Mouse (Mus musculus) ES-E14 (cell line): Measurements from ENCODE around the gene Sepsecs. TPM values are rescaled to one million over a fixed set of nuclear protein-coding genes. Genes with fewer than 3 reads are reported as not detected.

Experiments used
- DNase-seq: peaks from one replicate; pipeline ENCODE4 v3.0.0-alpha.2; 2013; ENCODE audit warnings: low read depth, low spot score
- H3K27ac ChIP-seq: 2 replicates; pipeline ENCODE4 v1.5.1; 2012; ENCODE audit warnings: low read depth, mild to moderate bottlenecking, low read length, moderate library complexity, mixed read lengths; ENCODE audit not compliant: poor library complexity, insufficient read depth, severe bottlenecking
- H3K36me3 ChIP-seq: 2 replicates; pipeline ENCODE4 v1.6.1; 2012; ENCODE audit warnings: mild to moderate bottlenecking, low read length, moderate library complexity, mixed read lengths; ENCODE audit not compliant: control insufficient read depth, poor library complexity, insufficient read depth, severe bottlenecking
- H3K4me1 ChIP-seq, 2 experiments: fragments of 150-350 bp in 1 of 2; sonication (generic) in 1 of 2; 2 replicates each; pipeline ENCODE4 v1.6.1; 2012; ENCODE audit warnings: low read length in 2 of 2, mild to moderate bottlenecking in 1 of 2, mixed read lengths in 1 of 2; ENCODE audit not compliant: control insufficient read depth in 2 of 2, insufficient read depth in 2 of 2, poor library complexity in 1 of 2
- H3K4me3 ChIP-seq, 2 experiments: fragments of 150-350 bp in 1 of 2; sonication (generic) in 1 of 2; 2 replicates each; pipeline ENCODE4 v1.5.1; 2012; ENCODE audit warnings: low read length in 2 of 2, low read depth in 1 of 2, mild to moderate bottlenecking in 1 of 2, mixed read lengths in 1 of 2; ENCODE audit not compliant: insufficient read depth in 1 of 2, poor library complexity in 1 of 2, severe bottlenecking in 1 of 2
- H3K9ac ChIP-seq: 2 replicates; pipeline ENCODE4 v1.6.1; 2012; ENCODE audit warnings: low read depth, mild to moderate bottlenecking, low read length, mixed read lengths; ENCODE audit not compliant: poor library complexity, insufficient read depth, severe bottlenecking
- H3K9me3 ChIP-seq: fragments of 150-350 bp; sonication (generic); 2 replicates; pipeline ENCODE4 v1.6.1; 2012; ENCODE audit warnings: low read depth, mild to moderate bottlenecking, low read length; ENCODE audit not compliant: control insufficient read depth, insufficient read depth
- CHD2 ChIP-seq: IDR thresholded peaks from 2 replicates; pipeline ENCODE4 v1.6.1; 2014; ENCODE audit warnings: mild to moderate bottlenecking, low read depth, low read length, inconsistent platforms
- HCFC1 ChIP-seq: IDR thresholded peaks from 2 replicates; pipeline ENCODE4 v1.6.1; 2012; ENCODE audit warnings: low read length, inconsistent platforms, borderline replicate concordance; ENCODE audit not compliant: insufficient read depth
- MAFK ChIP-seq: IDR thresholded peaks from 2 replicates; pipeline ENCODE4 v1.6.1; 2014; ENCODE audit warnings: mild to moderate bottlenecking, low read depth, low read length, inconsistent platforms; ENCODE audit not compliant: insufficient read depth
- ZC3H11A ChIP-seq: IDR thresholded peaks from 2 replicates; pipeline ENCODE4 v1.6.1; 2012; ENCODE audit warnings: low read depth, mild to moderate bottlenecking, inconsistent platforms, low read length, borderline replicate concordance
- ZNF384 ChIP-seq: IDR thresholded peaks from 2 replicates; pipeline ENCODE4 v1.6.1; 2012; ENCODE audit warnings: low read depth, low read length, inconsistent platforms
- in situ Hi-C, 2 experiments: fragments of 600-800 bp; cut with MboI; formaldehyde crosslinking; loops; one replicate each; pipeline ENCODE4 v1.15.1; 2025; ENCODE audit warnings: low sequenced_read_pairs in 2 of 2, inconsistent platforms in 1 of 2; ENCODE audit not compliant: unreplicated experiment in 2 of 2
- total RNA-seq: library from RNA; depleted of rRNA; stranded (reverse); fragments of 300-350 nt; gene quantifications from 2 replicates; pipeline ENCODE4 v1.2.3, GENCODE M21; 2012

The Sepsecs gene
- total RNA-seq, 1 experiment, result 9.7 TPM

DNA sequence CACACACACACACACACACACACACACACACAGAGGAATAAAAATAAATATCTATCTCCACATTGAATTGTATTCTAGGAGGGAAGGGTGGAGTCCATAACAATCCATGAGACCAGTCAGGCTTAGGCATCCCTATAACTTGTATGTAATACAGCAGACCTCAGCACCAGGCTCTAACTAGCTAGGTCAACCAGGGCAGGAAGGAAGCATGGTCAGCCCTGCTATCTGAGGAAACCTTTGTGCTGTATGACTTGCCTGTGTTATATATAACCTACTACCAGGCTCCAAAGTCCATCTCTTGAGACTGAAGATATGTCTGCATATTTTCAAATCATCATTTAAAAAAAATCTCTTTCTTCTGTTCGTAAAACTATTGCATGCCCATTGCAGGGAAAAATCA lies 27.8 kb upstream of the Sepsecs start:
- H3K4me3 ChIP-seq, result no peak overlapping the region
- DNase-seq, result no peak
- H3K9ac ChIP-seq, result no peak overlapping the region
- H3K4me1 ChIP-seq, result no peaks in the 10 kb centered on the region
- H3K36me3 ChIP-seq, result no peaks in the 10 kb centered on the region
- no peak for TF ChIP-seq HCFC1
- no peak for TF ChIP-seq CHD2
- no peak overlapping the region for H3K27ac ChIP-seq
- in situ Hi-C loops, result no loop called here
- H3K9me3 ChIP-seq, result no peaks in the 10 kb centered on the region

DNA sequence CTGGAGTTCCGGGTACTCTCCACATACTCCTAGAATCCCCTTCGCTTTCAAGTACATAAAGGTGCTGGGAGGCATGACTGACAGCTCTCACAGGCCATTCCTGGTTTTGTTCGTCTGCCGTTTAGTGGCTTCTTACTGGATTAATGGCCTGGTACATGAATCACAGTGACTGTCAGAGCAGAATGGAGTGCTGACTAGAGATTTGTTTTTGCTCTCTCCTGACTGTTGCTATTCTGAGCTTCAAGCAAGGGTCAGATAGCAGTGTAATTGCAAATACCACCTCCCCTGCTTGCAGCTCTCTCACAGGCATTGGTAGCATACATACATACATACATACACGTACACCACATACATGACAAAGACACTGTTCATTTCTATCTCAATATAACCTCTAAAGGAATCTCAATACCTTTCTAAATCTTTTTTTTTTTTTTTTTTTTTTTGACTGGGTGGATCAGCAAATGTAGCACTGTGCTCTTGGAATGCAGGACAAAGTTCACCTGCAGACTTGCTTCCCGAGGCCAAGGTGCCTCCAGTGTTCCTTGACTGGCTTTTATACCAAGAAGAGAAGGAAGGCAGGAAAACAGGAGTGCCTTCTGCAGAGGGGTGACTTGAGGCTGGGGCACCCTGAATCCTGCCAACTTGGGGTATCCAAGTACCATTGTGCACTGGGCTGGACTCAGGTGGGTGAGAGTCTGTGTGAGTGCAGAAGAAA lies 18.4 kb upstream of the Sepsecs start:
- no peaks in the 10 kb centered on the region for H3K4me1 ChIP-seq
- H3K36me3 ChIP-seq, result no peaks in the 10 kb centered on the region
- in situ Hi-C loops, result no loop called here
- H3K27ac ChIP-seq, result no peak overlapping the region
- no peak for DNase-seq
- no peak for TF ChIP-seq CHD2
- TF ChIP-seq MAFK, result no peak
- TF ChIP-seq ZC3H11A, result no peak
- TF ChIP-seq HCFC1, result no peak
- no peak for TF ChIP-seq ZNF384
- H3K9me3 ChIP-seq, result no peaks in the 10 kb centered on the region
- H3K9ac ChIP-seq, result no peak overlapping the region
- no peak overlapping the region for H3K4me3 ChIP-seq

DNA sequence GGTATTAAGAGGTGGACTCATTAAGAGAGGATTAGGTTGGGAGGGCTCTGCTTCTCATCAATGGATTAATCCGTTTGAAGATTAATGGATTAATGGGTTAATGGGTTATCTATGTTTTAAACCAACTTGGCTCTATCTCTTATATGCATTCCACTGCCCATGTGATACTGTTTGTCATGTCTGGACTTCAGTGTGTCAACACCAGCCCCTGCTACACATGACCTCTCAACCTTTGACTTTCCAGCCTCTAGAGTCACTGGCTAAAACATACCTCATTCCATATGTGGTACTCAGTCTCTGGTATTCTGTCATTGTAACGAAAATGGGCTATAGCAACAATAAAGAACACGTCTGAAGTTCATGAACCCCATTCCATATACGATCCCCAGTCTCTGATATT lies 11.6 kb upstream of the Sepsecs start:
- DNase-seq, result no peak
- H3K4me1 ChIP-seq, result no peaks in the 10 kb centered on the region
- in situ Hi-C loops, result no loop called here
- no peak overlapping the region for H3K4me3 ChIP-seq
- no peak overlapping the region for H3K9ac ChIP-seq
- H3K36me3 ChIP-seq, result no peaks in the 10 kb centered on the region
- no peak overlapping the region for H3K27ac ChIP-seq
- no peaks in the 10 kb centered on the region for H3K9me3 ChIP-seq
- TF ChIP-seq ZNF384, result no peak
- no peak for TF ChIP-seq HCFC1

DNA sequence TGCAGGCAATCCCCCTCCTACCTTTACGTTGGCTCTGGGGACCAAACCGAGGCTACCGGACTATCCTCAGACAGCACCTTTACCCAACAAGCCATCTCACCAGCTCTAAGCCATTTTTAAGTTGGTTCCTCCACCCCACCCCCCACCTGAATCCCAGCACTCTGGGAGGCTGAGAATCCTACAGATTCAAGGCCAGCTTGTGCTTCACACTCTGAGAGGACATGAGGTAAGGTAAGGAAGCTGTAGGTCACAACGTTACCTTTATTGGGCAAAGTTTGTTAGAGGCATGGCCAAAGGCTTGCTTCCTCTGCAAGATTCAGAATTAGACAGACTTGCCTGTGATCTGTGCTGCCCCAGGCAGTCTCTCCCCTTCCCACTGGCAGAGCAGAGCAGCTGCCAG lies 10.7 kb upstream of the Sepsecs start:
- no peaks in the 10 kb centered on the region for H3K4me1 ChIP-seq
- no peak for DNase-seq
- TF ChIP-seq HCFC1 (no peak), CHD2 (no peak), ZNF384 (no peak), ZC3H11A (no peak)
- H3K36me3 ChIP-seq, result no peaks in the 10 kb centered on the region
- in situ Hi-C loops, result no loop called here
- H3K9ac ChIP-seq, result no peak overlapping the region
- H3K4me3 ChIP-seq, result no peak overlapping the region
- H3K9me3 ChIP-seq, result no peaks in the 10 kb centered on the region
- no peak overlapping the region for H3K27ac ChIP-seq

GRCm38 (mm10) chr5:52678498-52679070 lies 9.1 kb upstream of the Sepsecs start:
- in situ Hi-C loops, result no loop called here
- H3K4me1 ChIP-seq, result no peaks in the 10 kb centered on the region; a peak in 2 of 4 replicates
- no peak overlapping the region for H3K4me3 ChIP-seq
- TF ChIP-seq CHD2 (no peak), ZNF384 (no peak), ZC3H11A (no peak), MAFK (no peak), HCFC1 (no peak)
- H3K9me3 ChIP-seq, result no peaks in the 10 kb centered on the region
- no peak overlapping the region for H3K27ac ChIP-seq
- H3K9ac ChIP-seq, result no peak overlapping the region
- DNase-seq, result no peak
- no peaks in the 10 kb centered on the region for H3K36me3 ChIP-seq
